ENCODE assay signal across 6 mouse cellular contexts in genomic region chr2:157221916-157222315, GRCm38 (mm10). TPM values are rescaled to one million over a fixed set of nuclear protein-coding genes. Genes with fewer than 3 reads are reported as not detected.
DNase-seq lines count a peak whose midpoint lies in the region; ATAC-seq lines count a peak whose summit lies in the region.
"Had no signal": no experiment of that assay in that cellular context is flagged by ENCODE, and none has a peak within 500 bp of the region (broad histone marks: within the 10 kb centered on the region; RNA-seq: fewer than 3 reads in every experiment).

No protein-coding gene starts in this region.

- DNase-seq in CD4-positive helper T cell, adult 2 months (ENCODE audit: low read depth, low spot score) = peak; percentile 42
- peak; percentile 10 for DNase-seq in heart, adult 11 months
- peak; percentile 58 for DNase-seq in induced T-regulatory cell, adult 2 months (ENCODE audit: low read depth)
- peak; percentile 36 for DNase-seq in naive thymus-derived CD4-positive, alpha-beta T cell, adult 2 months (ENCODE audit: low read depth)

- peak; percentile 68 for ATAC-seq in CD4-positive, CD25-positive, alpha-beta regulatory T cell, adult 4 months

RNA-seq across cellular contexts. Expression of gene Rbl1, which starts 17.6 kb away (rescaled TPM):
- 10 to 100 TPM; 19.3 to 23.4 TPM for polyA plus RNA-seq in CD4-positive, CD25-positive, alpha-beta regulatory T cell, adult 4 months (2017; shearing (Covaris generic))

RNA-seq across cellular contexts. Expression of gene Rpn2, which starts 56.9 kb away (rescaled TPM):
- 100 to 1,000 TPM; 208 to 271 TPM for polyA plus RNA-seq in CD4-positive, CD25-positive, alpha-beta regulatory T cell, adult 4 months (2017; shearing (Covaris generic))

RNA-seq across cellular contexts. Expression of gene Mroh8, which starts 57.4 kb away (rescaled TPM):
- not detected for polyA plus RNA-seq in CD4-positive, CD25-positive, alpha-beta regulatory T cell, adult 4 months (2017; shearing (Covaris generic))
- polyA plus RNA-seq: activated CD4-positive, CD25-positive, alpha-beta regulatory T cell, adult 4 months had no signal

Comparison
In these comparisons a context has a peak if more than half of its experiments do, and no peak if none do; other contexts are left out.
1. Peak in every context shown above with its lines: DNase-seq and ATAC-seq.